Mouse (Mus musculus) thymus, adult 2 months (tissue): ENCODE data around the gene Col17a1. TPM values are rescaled to one million over a fixed set of nuclear protein-coding genes. Genes with fewer than 3 reads are reported as not detected.

Experiments
- DNase-seq: peaks from one replicate; pipeline ENCODE4 v3.0.0; 2021
- H3K27ac ChIP-seq: fragments of 200-500 bp; 2 replicates; pipeline ENCODE4 v1.5.1; 2012; ENCODE audit warnings: low read length, control low read depth; ENCODE audit not compliant: control insufficient read depth, insufficient read depth
- H3K27me3 ChIP-seq: fragments of 200-500 bp; 2 replicates; pipeline ENCODE4 v1.6.1; 2012; ENCODE audit warnings: mild to moderate bottlenecking, low read length, moderate library complexity, mixed read lengths; ENCODE audit not compliant: control insufficient read depth, insufficient read depth
- H3K36me3 ChIP-seq: fragments of 200-500 bp; 2 replicates; pipeline ENCODE4 v1.6.1; 2012; ENCODE audit warnings: mild to moderate bottlenecking, low read length, moderate library complexity; ENCODE audit not compliant: control insufficient read depth, insufficient read depth
- H3K4me1 ChIP-seq: fragments of 200-500 bp; replicated peaks from 2 replicates; pipeline ENCODE4 v1.6.1; 2012; ENCODE audit warnings: low read length; ENCODE audit not compliant: control insufficient read depth, insufficient read depth
- H3K4me3 ChIP-seq: fragments of 200-500 bp; 2 replicates; pipeline ENCODE4 v1.5.1; 2012; ENCODE audit warnings: mild to moderate bottlenecking, low read length, control low read depth, moderate library complexity; ENCODE audit not compliant: control insufficient read depth, insufficient read depth
- CTCF ChIP-seq: fragments of 200-500 bp; IDR thresholded peaks from 2 replicates; pipeline ENCODE4 v1.5.1; 2012; ENCODE audit warnings: mild to moderate bottlenecking, control low read depth, low read length, moderate library complexity, borderline replicate concordance; ENCODE audit not compliant: control insufficient read depth, poor library complexity, insufficient read depth; ENCODE audit errors: extremely low read depth
- POLR2A ChIP-seq: fragments of 200-500 bp; IDR thresholded peaks from 2 replicates; pipeline ENCODE4 v1.6.1; 2012; ENCODE audit warnings: mild to moderate bottlenecking, low read length, control low read depth, moderate library complexity; ENCODE audit not compliant: control insufficient read depth, poor library complexity, insufficient read depth; ENCODE audit errors: extremely low read depth
- WGBS: fragments of 180-500 bp; shearing (Covaris S2); methylation state at CpG from one replicate; pipeline ENCODE4 v1.1.7; 2018; 5-methylcytosine and 5-hydroxymethylcytosine counted together
- polyA plus RNA-seq: library from polyadenylated mRNA; depleted of rRNA; stranded (reverse); fragments of >200 nt; gene quantifications from 2 replicates; pipeline ENCODE4 v1.2.3, GENCODE M21; 2012; rRNA removed

Gene Col17a1
- polyA plus RNA-seq, 1 experiment, result 3.7 TPM

DNA sequence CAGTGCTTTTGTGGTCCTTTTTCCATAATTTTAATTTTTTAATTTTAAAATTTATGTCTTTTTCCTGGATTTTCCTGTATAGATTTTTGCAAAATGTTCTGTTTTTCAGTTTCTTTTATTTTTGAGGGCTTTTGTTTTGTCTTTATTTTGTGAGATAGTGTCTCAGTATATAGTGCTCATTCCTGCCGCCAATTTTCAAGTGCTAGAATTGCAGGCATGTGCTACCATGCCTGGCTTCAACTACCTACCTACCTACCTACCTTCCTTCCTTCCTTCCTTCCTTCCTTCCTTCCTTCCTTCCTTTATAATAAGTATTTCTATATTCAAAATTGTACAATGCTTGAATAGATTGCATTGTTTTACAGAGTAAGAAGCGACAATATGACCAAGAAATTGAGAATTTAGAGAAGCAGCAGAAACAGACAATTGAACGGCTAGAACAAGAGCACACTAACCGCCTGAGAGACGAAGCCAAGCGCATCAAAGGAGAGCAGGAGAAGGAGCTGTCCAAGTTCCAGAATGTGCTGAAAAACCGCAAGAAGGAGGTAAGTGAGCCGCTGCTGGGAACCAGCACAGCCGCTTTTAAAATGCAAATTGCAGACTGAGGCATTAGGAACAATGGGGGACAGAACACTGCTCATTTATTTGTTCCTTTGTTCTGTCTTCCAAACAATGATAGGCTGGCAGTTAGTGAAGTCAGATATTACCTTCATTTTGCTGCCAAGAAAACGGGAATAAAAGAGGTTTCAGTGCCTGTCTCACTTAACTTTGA, 66.8 kb downstream of the Col17a1 start:
- no peak for DNase-seq
- peaks cover 43% of the 10 kb centered on the region for H3K36me3 ChIP-seq
- 92% methylated on average over 10 of the region's 10 CpGs for WGBS
- H3K27ac ChIP-seq, result no peak overlapping the region
- H3K27me3 ChIP-seq, result no peaks in the 10 kb centered on the region
- no peak overlapping the region for H3K4me3 ChIP-seq
- TF ChIP-seq POLR2A, result no peak
- no peak for TF ChIP-seq CTCF
- H3K4me1 ChIP-seq, result no peaks in the 10 kb centered on the region

DNA sequence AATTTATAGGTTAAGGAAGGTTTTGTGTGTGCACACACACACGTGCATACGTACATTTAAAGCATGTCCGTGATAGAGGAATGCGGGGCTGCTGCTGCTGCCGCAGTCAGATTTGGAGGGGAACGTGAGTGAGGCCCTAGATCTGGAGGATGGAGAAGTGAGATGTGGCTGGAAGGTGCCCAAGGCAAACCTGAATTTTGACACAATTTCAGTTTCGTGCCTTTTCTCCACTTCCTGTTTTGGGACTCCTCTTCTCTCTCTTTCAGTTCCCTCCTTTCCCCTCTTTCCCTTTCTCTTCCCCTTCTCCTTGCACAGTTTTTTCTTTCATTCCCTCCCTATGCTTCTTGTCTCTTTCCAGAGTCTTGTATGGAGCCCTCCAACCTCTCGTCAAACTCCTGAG, 70.4 kb downstream of the Col17a1 start:
- Histone ChIP-seq H3K36me3 (peaks cover 67% of the 10 kb centered on the region), H3K4me3 (no peak overlapping the region), H3K27ac (no peak overlapping the region), H3K4me1 (no peaks in the 10 kb centered on the region), H3K27me3 (no peaks in the 10 kb centered on the region)
- no peak for DNase-seq
- WGBS, result 95% methylated on average over 8 of the region's 8 CpGs
- TF ChIP-seq CTCF (no peak), POLR2A (no peak)

DNA sequence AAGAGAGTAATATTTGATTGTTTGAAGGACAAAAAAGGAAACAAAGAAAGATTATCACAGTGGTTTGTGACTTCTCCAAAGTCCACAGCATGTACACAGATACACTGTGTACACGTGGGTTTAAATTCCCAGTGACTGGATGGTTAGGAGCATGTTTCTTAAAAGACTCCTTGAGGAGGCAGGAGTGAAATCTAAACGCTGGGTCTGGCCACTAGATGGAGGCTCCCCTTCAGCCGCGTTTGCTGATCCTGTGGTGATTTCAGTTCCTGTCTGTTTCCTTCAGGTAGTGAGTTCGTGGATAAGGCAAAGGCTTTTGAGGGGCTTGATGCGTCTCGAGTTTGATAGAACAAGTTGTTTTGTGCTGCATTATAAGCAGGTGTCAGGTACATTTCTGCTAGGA, 78.5 kb downstream of the Col17a1 start:
- H3K27ac ChIP-seq, result no peak overlapping the region
- peaks cover 36% of the 10 kb centered on the region for H3K36me3 ChIP-seq
- TF ChIP-seq CTCF, result no peak
- no peak for TF ChIP-seq POLR2A
- 65% methylated on average over 7 of the region's 7 CpGs for WGBS
- H3K4me3 ChIP-seq, result no peak overlapping the region
- H3K27me3 ChIP-seq, result no peaks in the 10 kb centered on the region
- no peaks in the 10 kb centered on the region for H3K4me1 ChIP-seq
- no peak for DNase-seq

DNA sequence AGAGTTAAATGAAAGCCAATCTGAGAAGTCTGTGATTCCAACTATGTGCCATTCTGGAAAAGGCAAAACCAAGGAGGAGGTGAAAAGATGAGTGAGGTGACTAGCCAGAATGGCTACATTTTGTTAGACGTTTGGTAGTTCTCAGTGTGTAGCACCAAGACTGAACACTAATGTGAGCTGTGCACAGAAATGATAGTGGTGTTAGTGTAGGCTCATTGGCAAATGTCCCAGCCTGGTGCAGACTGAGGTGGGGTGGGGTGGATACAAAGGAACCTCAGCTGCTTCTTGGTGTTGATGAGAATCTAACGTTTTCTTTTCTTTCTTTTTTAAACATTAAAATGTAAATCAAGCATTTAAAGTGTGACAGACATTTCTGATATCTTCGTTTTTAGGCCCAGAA, 83.4 kb downstream of the Col17a1 start:
- H3K4me3 ChIP-seq, result no peak overlapping the region
- DNase-seq, result no peak
- WGBS, result 68% methylated on average over 3 of the region's 3 CpGs
- H3K27ac ChIP-seq, result no peak overlapping the region
- H3K36me3 ChIP-seq, result 0 out of 2 replicates have a peak, but pooled peaks cover 18% of the 10 kb centered on the region
- TF ChIP-seq POLR2A (no peak), CTCF (no peak)
- H3K27me3 ChIP-seq, result no peaks in the 10 kb centered on the region
- H3K4me1 ChIP-seq, result no peaks in the 10 kb centered on the region

Other genes starting within 250 kb of the Col17a1 start
- 19.4 and 21.0 TPM in 2 replicates for gene Sh3pxd2a, start 227.7 kb downstream of the Col17a1 start, polyA plus RNA-seq
- 24.2 and 24.8 TPM in 2 replicates for gene Stn1, start 154.6 kb downstream of the Col17a1 start, polyA plus RNA-seq
- 11.5 and 12.2 TPM in 2 replicates for gene Slk, start 112.4 kb downstream of the Col17a1 start, polyA plus RNA-seq
- gene Sfr1, start 39.6 kb upstream of the Col17a1 start, polyA plus RNA-seq, result 56.5 and 60.1 TPM in 2 replicates
- 20.4 and 30.4 TPM in 2 replicates for gene Gsto1, start 162.9 kb upstream of the Col17a1 start, polyA plus RNA-seq
- gene Gsto2, start 173.4 kb upstream of the Col17a1 start, polyA plus RNA-seq, result 0.14 and 0.84 TPM in 2 replicates
- gene Cfap43, start 227.2 kb upstream of the Col17a1 start, polyA plus RNA-seq, result 0.13 and 0.20 TPM in 2 replicates
- 32.6 and 37.4 TPM in 2 replicates for gene Itprip, start 227.2 kb upstream of the Col17a1 start, polyA plus RNA-seq
- 0.03 and 0.04 TPM in 2 replicates for gene Cfap58, start 245.6 kb upstream of the Col17a1 start, polyA plus RNA-seq